Mouse (Mus musculus) neutrophil, adult 5-6 weeks (primary cell): ENCODE results near the gene Ttll4. TPM values are rescaled to one million over a fixed set of nuclear protein-coding genes. Genes with fewer than 3 reads are reported as not detected.

Experiments
- ATAC-seq: fragments of 151-379, 151-347 bp; 2 replicates; pipeline ENCODE4 v1.8.0; 2017; ENCODE audit warnings: mild to moderate bottlenecking, moderate TSS enrichment; ENCODE audit not compliant: insufficient number of reproducible peaks, poor library complexity, low FRiP score, severe bottlenecking; ENCODE audit errors: extremely low read depth
- total RNA-seq: library from RNA; stranded (forward); fragments of 200-1000 nt; gene quantifications from 2 replicates; pipeline ENCODE4 v1.2.3, GENCODE M21; 2017

Gene Ttll4
- total RNA-seq, 1 experiment from 2014 or later: 19.0 TPM

GRCm38 (mm10) chr1:74704156-74704555 lies 42.6 kb downstream of the Ttll4 start:
- no peak for ATAC-seq

GRCm38 (mm10) chr1:74705016-74705415 lies 43.5 kb downstream of the Ttll4 start:
- ATAC-seq: no peak

GRCm38 (mm10) chr1:74709566-74709965 lies 48.0 kb downstream of the Ttll4 start:
- ATAC-seq: no peak

GRCm38 (mm10) chr1:74712046-74712445 lies 50.5 kb downstream of the Ttll4 start:
- ATAC-seq: no peak

DNA sequence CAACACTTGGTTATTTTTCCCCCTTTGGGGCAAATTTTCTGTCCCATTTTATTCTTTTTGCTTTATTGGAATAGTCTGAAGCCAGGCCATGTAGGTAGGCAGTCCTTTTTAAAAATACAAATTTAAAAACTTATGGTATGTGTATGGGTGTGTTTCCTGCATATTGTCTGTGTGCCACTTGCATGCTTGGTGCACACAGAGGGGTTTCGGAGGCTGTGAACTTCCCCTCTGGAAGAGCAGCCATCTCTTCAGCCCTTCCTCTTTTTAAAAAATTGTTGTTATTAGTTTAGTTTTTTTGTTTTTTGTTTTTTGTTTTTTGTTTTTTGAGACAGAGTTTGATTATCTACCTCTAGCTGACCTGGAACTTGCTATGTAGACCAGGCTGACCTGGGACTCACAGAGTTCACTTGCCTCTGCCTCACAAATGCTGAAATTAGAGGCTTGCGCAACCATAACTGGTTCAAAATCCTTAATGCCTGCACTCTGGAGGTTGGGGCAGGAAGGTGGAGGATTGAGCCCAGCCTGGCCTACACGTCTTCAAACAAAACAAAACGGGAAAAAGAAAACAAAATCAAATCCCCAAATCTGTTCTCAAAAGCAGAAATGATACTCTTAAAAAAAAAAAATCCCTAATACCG lies 51.0 kb downstream of the Ttll4 start:
- ATAC-seq: peak; percentile 43; the same call in 1 of the 2 replicates

- no peak for ATAC-seq
Observed at GRCm38 (mm10) chr1:74713099-74713858, 51.7 kb downstream of the Ttll4 start, which contains the start of gene Cyp27a1. Cyp27a1 (plus strand) TSS chr1:74713574.

DNA sequence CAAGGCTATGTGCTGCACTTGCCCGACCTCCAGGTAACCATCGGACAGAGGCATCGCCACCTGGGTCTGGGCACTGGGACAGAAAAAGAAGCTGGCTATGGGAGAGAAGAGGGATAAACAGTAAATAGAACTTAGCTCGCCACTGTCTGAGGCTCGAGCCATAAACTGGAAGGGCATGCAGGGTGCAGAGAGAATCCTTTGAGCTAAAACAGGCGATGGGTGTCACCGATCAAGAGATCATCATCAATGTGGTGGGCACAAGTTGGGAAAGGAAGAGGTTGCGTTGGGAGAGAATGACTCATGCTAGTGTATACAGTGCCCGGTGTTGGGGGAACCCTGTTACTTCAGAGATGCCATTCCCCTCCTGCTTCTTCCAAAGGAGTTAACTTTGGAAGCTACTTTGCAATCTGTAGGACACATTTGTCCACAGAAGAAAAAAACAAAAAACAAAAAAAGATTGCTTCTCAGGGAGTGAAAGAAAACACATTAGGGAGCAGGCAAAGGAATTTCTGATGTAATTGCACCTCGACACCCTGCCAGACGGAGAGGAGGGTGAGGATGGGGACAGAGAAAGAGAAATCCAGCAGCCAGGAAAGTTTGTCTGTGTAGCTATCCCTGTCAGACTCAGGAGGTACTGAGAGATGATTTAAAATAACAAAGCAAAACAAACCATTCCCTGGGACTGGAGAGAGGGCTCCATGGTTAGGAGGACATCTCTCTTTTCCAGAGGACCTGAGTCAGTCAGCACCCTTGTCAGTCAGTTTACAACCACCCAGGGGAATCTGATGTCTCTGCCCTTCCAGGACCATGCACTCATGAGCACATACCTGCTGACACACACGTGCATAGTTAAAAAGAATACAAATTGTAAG lies 52.5 kb downstream of the Ttll4 start:
- ATAC-seq: no peak

GRCm38 (mm10) chr1:74714967-74715366 lies 53.4 kb downstream of the Ttll4 start:
- ATAC-seq: no peak

DNA sequence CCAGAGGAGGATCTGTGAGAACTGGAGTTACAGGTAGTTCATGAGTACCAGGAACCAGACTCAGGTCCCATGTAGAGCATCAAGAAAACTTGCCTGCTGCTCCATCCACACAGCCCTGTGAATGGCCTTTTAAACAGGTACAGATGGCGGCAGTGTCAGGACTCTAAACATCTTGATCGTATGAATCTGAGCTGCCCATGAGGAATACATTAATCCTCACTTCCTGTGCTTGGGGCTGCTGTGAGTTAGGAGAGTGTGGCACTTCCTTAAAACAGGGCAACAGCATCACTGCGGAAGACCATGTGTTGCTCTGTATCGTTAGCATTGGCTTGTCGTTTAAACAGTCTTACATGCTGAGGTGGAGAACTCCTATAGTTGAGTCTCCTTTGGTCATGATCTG lies 53.9 kb downstream of the Ttll4 start:
- ATAC-seq: no peak; the same call in 1 of the 2 replicates

GRCm38 (mm10) chr1:74715886-74716285 lies 54.3 kb downstream of the Ttll4 start:
- ATAC-seq: no peak

- ATAC-seq: no peak
Observed at GRCm38 (mm10) chr1:74718113-74718512, 56.6 kb downstream of the Ttll4 start.

DNA sequence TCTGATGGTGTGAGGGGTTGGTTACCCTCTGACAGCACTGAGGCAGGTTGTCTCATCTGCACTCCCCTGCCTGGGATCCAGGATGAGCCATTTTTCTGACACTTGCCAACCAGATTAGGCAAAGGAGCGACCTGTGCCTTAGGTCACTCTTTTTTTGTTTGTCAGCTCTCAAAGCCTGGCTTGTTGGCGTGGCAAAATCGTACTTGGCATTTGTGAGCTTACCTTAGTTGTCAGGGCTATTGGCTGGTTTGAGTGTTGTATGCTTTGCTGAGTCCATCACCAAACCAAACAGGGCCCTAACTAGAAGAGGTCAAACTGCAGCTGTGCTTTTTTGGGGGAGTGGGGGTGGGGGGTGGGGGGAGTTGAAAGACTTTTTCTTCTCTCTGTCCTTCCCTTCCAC lies 57.7 kb downstream of the Ttll4 start:
- no peak for ATAC-seq

DNA sequence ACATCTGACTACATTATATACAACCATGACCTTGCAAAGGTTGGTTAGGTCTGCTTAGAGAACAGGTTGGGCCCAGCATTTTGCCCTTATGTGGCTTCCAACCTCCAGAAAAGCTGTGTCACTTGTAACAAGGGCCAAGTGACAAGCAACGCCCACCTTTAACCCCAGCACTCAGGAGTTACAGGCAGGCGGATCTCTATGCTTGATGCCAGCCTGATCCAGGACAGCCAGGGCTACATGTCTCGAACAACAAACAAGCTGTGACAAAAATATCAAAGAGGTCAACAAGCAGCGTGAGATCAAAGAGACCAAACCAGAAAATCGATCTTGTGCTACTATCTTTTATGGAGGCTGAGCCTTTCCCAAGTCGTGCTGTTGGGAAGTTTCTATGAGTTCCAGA lies 60.1 kb downstream of the Ttll4 start:
- ATAC-seq: no peak

- no peak for ATAC-seq
Observed at GRCm38 (mm10) chr1:74723748-74724147, 62.2 kb downstream of the Ttll4 start.

DNA sequence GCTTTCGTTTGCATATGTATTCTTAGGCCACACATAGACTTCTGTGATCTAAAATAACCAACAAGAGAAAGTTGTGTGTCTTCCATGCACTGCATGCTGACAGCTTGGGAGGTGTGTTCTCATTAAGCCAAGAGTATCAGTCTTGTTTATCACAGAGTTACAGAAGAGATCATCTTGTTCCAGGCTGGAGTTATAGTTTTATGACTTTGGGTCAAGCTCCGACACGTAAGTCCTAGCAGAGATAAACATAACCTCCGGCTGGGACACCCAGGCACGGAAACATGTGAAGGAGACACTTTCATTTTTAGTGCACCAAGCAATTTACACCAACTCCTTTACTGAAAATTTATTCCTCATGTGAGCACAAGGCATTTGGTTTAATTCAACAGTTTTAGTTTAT lies 64.6 kb downstream of the Ttll4 start:
- ATAC-seq: no peak

- ATAC-seq: no peak
Observed at GRCm38 (mm10) chr1:74726674-74727073, 65.1 kb downstream of the Ttll4 start.

GRCm38 (mm10) chr1:74728446-74728845 lies 66.9 kb downstream of the Ttll4 start:
- no peak for ATAC-seq

- ATAC-seq: no peak
Observed at GRCm38 (mm10) chr1:74736977-74737376, 75.4 kb downstream of the Ttll4 start.

- ATAC-seq: no peak
Observed at GRCm38 (mm10) chr1:74737500-74737899, 76.0 kb downstream of the Ttll4 start.

- no peak for ATAC-seq
Observed at GRCm38 (mm10) chr1:74740846-74741245, 79.3 kb downstream of the Ttll4 start.
